Mouse (Mus musculus): ENCODE results near the gene Slc15a3. TPM values are rescaled to one million over a fixed set of nuclear protein-coding genes. Genes with fewer than 3 reads are reported as not detected.

The Slc15a3 gene
- total and polyA plus RNA-seq, 3 experiments: 0.02 to 0.05 TPM; not detected in 1

GRCm38 (mm10) chr19:10816462-10816861 lies 23.1 kb upstream of the Slc15a3 start:
- no peaks in the 10 kb centered on the region for H3K9me3 ChIP-seq (replicated peaks)
- no peak overlapping the region for H3K4me3 ChIP-seq (ENCODE audit: low read depth, low read length)
- H3K4me1 ChIP-seq (ENCODE audit: insufficient read depth, low read depth, low read length): peaks cover 7% of the 10 kb centered on the region; the same call in 1 of the 2 replicates
- ATAC-seq (ENCODE audit: extremely low read depth, insufficient number of reproducible peaks, low FRiP score, poor library complexity, severe bottlenecking) (no peak), DNase-seq (ENCODE audit: low spot score) (no peak)
- TF ChIP-seq CTCF (IDR thresholded peaks at IDR 0.05; ENCODE audit: low read depth, low read length) (no peak), GATA2 (IDR thresholded peaks at IDR 0.05; ENCODE audit: borderline replicate concordance, low read depth, low read length) (no peak), TAL1 (conservative IDR thresholded peaks at IDR 0.05; ENCODE audit: low read depth, low read length) (no peak), POLR2AphosphoS5 (IDR thresholded peaks at IDR 0.05; ENCODE audit: insufficient replicate concordance, low read depth, low read length) (no peak), GATA1 (IDR thresholded peaks at IDR 0.05; ENCODE audit: borderline replicate concordance, low read length) (no peak)
- H3K36me3 ChIP-seq (replicated peaks): no peaks in the 10 kb centered on the region
- H3K27me3 ChIP-seq (ENCODE audit: insufficient read depth, low read length): peaks cover 3% of the 10 kb centered on the region; the same call in 1 of the 2 replicates

GRCm38 (mm10) chr19:10818217-10818946 lies 21.1 kb upstream of the Slc15a3 start:
- ATAC-seq (ENCODE audit: extremely low read depth, insufficient number of reproducible peaks, low FRiP score, poor library complexity, severe bottlenecking) (no peak), DNase-seq (ENCODE audit: low spot score) (no peak)
- H3K4me3 ChIP-seq (ENCODE audit: low read depth, low read length): no peak overlapping the region
- TF ChIP-seq GATA2 (IDR thresholded peaks at IDR 0.05; ENCODE audit: borderline replicate concordance, low read depth, low read length) (no peak), POLR2AphosphoS5 (IDR thresholded peaks at IDR 0.05; ENCODE audit: insufficient replicate concordance, low read depth, low read length) (no peak), CTCF (IDR thresholded peaks at IDR 0.05; ENCODE audit: low read depth, low read length) (no peak), GATA1 (IDR thresholded peaks at IDR 0.05; ENCODE audit: borderline replicate concordance, low read length) (no peak), TAL1 (conservative IDR thresholded peaks at IDR 0.05; ENCODE audit: low read depth, low read length) (no peak)
- H3K4me1 ChIP-seq (ENCODE audit: insufficient read depth, low read depth, low read length): peaks cover 7% of the 10 kb centered on the region; the same call in 1 of the 2 replicates
- peaks cover 3% of the 10 kb centered on the region; the same call in 1 of the 2 replicates for H3K27me3 ChIP-seq (ENCODE audit: insufficient read depth, low read length)
- no peaks in the 10 kb centered on the region for H3K9me3 ChIP-seq (replicated peaks)
- H3K36me3 ChIP-seq (replicated peaks): no peaks in the 10 kb centered on the region

- no peaks in the 10 kb centered on the region for H3K9me3 ChIP-seq (replicated peaks)
- no peak for ATAC-seq (ENCODE audit: extremely low read depth, insufficient number of reproducible peaks, low FRiP score, poor library complexity, severe bottlenecking)
- peaks cover 3% of the 10 kb centered on the region; the same call in 1 of the 2 replicates for H3K27me3 ChIP-seq (ENCODE audit: insufficient read depth, low read length)
- H3K36me3 ChIP-seq (replicated peaks): no peaks in the 10 kb centered on the region
- no peak for DNase-seq (ENCODE audit: low spot score)
- H3K4me1 ChIP-seq (ENCODE audit: insufficient read depth, low read depth, low read length): peaks cover 7% of the 10 kb centered on the region; the same call in 1 of the 2 replicates
- no peak overlapping the region for H3K4me3 ChIP-seq (ENCODE audit: low read depth, low read length)
- no peak for TF ChIP-seq GATA2 (IDR thresholded peaks at IDR 0.05; ENCODE audit: borderline replicate concordance, low read depth, low read length)
- no peak for TF ChIP-seq POLR2AphosphoS5 (IDR thresholded peaks at IDR 0.05; ENCODE audit: insufficient replicate concordance, low read depth, low read length)
- TF ChIP-seq TAL1 (conservative IDR thresholded peaks at IDR 0.05; ENCODE audit: low read depth, low read length): no peak
- no peak for TF ChIP-seq GATA1 (IDR thresholded peaks at IDR 0.05; ENCODE audit: borderline replicate concordance, low read length)
- no peak for TF ChIP-seq CTCF (IDR thresholded peaks at IDR 0.05; ENCODE audit: low read depth, low read length)
These were observed 18.2 kb upstream of the Slc15a3 start for GRCm38 (mm10) chr19:10821319-10821718.

- H3K4me1 ChIP-seq (ENCODE audit: insufficient read depth, low read depth, low read length): peaks cover 7% of the 10 kb centered on the region; the same call in 1 of the 2 replicates
- no peaks in the 10 kb centered on the region for H3K36me3 ChIP-seq (replicated peaks)
- DNase-seq (ENCODE audit: low spot score) (no peak), ATAC-seq (ENCODE audit: extremely low read depth, insufficient number of reproducible peaks, low FRiP score, poor library complexity, severe bottlenecking) (no peak)
- no peak overlapping the region for H3K4me3 ChIP-seq (ENCODE audit: low read depth, low read length)
- no peaks in the 10 kb centered on the region for H3K9me3 ChIP-seq (replicated peaks)
- H3K27me3 ChIP-seq (ENCODE audit: insufficient read depth, low read length): peaks cover 1% of the 10 kb centered on the region; the same call in 1 of the 2 replicates
- TF ChIP-seq POLR2AphosphoS5 (IDR thresholded peaks at IDR 0.05; ENCODE audit: insufficient replicate concordance, low read depth, low read length) (no peak), GATA2 (IDR thresholded peaks at IDR 0.05; ENCODE audit: borderline replicate concordance, low read depth, low read length) (no peak), TAL1 (conservative IDR thresholded peaks at IDR 0.05; ENCODE audit: low read depth, low read length) (no peak), GATA1 (IDR thresholded peaks at IDR 0.05; ENCODE audit: borderline replicate concordance, low read length) (no peak), CTCF (IDR thresholded peaks at IDR 0.05; ENCODE audit: low read depth, low read length) (no peak)
These were observed 17.0 kb upstream of the Slc15a3 start for GRCm38 (mm10) chr19:10822534-10822933.

GRCm38 (mm10) chr19:10824061-10824460 lies 15.5 kb upstream of the Slc15a3 start:
- Histone ChIP-seq H3K36me3 (replicated peaks) (no peaks in the 10 kb centered on the region), H3K27me3 (ENCODE audit: insufficient read depth, low read length) (no peaks in the 10 kb centered on the region; the same call in 1 of the 2 replicates), H3K4me3 (ENCODE audit: low read depth, low read length) (no peak overlapping the region), H3K4me1 (ENCODE audit: insufficient read depth, low read depth, low read length) (no peaks in the 10 kb centered on the region), H3K9me3 (replicated peaks) (no peaks in the 10 kb centered on the region)
- TF ChIP-seq POLR2AphosphoS5 (IDR thresholded peaks at IDR 0.05; ENCODE audit: insufficient replicate concordance, low read depth, low read length) (no peak), GATA2 (IDR thresholded peaks at IDR 0.05; ENCODE audit: borderline replicate concordance, low read depth, low read length) (no peak), GATA1 (IDR thresholded peaks at IDR 0.05; ENCODE audit: borderline replicate concordance, low read length) (no peak), CTCF (IDR thresholded peaks at IDR 0.05; ENCODE audit: low read depth, low read length) (no peak), TAL1 (conservative IDR thresholded peaks at IDR 0.05; ENCODE audit: low read depth, low read length) (no peak)
- no peak for ATAC-seq (ENCODE audit: extremely low read depth, insufficient number of reproducible peaks, low FRiP score, poor library complexity, severe bottlenecking)
- DNase-seq (ENCODE audit: low spot score): no peak

- ATAC-seq (ENCODE audit: extremely low read depth, insufficient number of reproducible peaks, low FRiP score, poor library complexity, severe bottlenecking): no peak
These were observed 11.2 kb upstream of the Slc15a3 start for GRCm38 (mm10) chr19:10828321-10828720.

More at GRCm38 (mm10) chr19:10828321-10828720, 11.2 kb upstream of the Slc15a3 start:
- Histone ChIP-seq H3K27me3 (ENCODE audit: insufficient read depth, low read length) (peaks cover 7% of the 10 kb centered on the region), H3K4me1 (ENCODE audit: insufficient read depth, low read depth, low read length) (peaks cover 5% of the 10 kb centered on the region; the same call in 1 of the 2 replicates), H3K9me3 (replicated peaks) (no peaks in the 10 kb centered on the region), H3K36me3 (replicated peaks) (no peaks in the 10 kb centered on the region), H3K4me3 (ENCODE audit: low read depth, low read length) (no peak overlapping the region)
- no peak for DNase-seq (ENCODE audit: low spot score)
- TF ChIP-seq POLR2AphosphoS5 (IDR thresholded peaks at IDR 0.05; ENCODE audit: insufficient replicate concordance, low read depth, low read length): no peak
- TF ChIP-seq GATA1 (IDR thresholded peaks at IDR 0.05; ENCODE audit: borderline replicate concordance, low read length): no peak
- TF ChIP-seq CTCF (IDR thresholded peaks at IDR 0.05; ENCODE audit: low read depth, low read length): no peak
- TF ChIP-seq GATA2 (IDR thresholded peaks at IDR 0.05; ENCODE audit: borderline replicate concordance, low read depth, low read length): no peak
- no peak for TF ChIP-seq TAL1 (conservative IDR thresholded peaks at IDR 0.05; ENCODE audit: low read depth, low read length)

Measured in G1E (cell line).